Comparison of ENCODE assay signal across 11 mouse cellular contexts in the genomic region with DNA sequence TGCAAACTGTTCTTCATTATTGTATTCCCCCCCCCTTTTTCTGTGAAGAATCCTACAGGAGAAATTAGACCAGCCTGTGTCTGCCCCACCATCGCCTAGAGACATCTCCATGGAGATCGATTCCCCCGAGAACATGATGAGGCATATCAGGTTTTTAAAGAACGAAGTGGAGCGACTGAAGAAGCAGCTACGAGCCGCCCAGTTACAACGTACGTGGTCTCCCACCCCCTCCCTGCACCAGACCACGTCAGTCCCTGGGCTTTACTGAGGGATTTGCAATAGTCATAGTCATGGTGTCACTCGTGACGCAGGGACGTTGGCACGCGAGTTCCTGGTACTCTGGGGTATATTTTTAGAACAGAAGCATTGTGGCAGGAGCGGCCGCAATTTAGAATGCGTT. TPM values are rescaled to one million over a fixed set of nuclear protein-coding genes. Genes with fewer than 3 reads are reported as not detected.
DNase-seq lines count a peak whose midpoint lies in the region; ATAC-seq lines count a peak whose summit lies in the region.
"Had no signal": no experiment of that assay in that cellular context is flagged by ENCODE, and none has a peak within 500 bp of the region (broad histone marks: within the 10 kb centered on the region; RNA-seq: fewer than 3 reads in every experiment).

No protein-coding gene starts in this region.

- H3K9me3 ChIP-seq in hindbrain, embryonic 12.5 days (replicated peaks), result no peaks in the 10 kb centered on the region
- H3K9me3 ChIP-seq in midbrain, embryonic 14.5 days (ENCODE audit: control insufficient read depth, low read length), result no peaks in the 10 kb centered on the region
- H3K9me3 ChIP-seq: liver, embryonic 15.5 days had no signal

- no peak overlapping the region for H3K4me3 ChIP-seq in hindbrain, embryonic 12.5 days
- H3K4me3 ChIP-seq in midbrain, embryonic 14.5 days (replicated peaks; ENCODE audit: low read depth, low read length), result no peak overlapping the region
- H3K4me3 ChIP-seq: liver, embryonic 15.5 days had no signal

- H3K4me1 ChIP-seq in hindbrain, embryonic 12.5 days, result peaks cover 14% of the 10 kb centered on the region
- H3K4me1 ChIP-seq in midbrain, embryonic 14.5 days (ENCODE audit: control insufficient read depth, insufficient read depth, low read length), result peaks cover 15% of the 10 kb centered on the region; the same call in 1 of the 2 replicates

- peak; percentile 56 for DNase-seq in gastrocnemius, adult 18-20 months (ENCODE audit: low spot score)
- no peak for DNase-seq in gastrocnemius, postnatal 10 days
- DNase-seq in frontal cortex, adult 2 months (ENCODE audit: extremely low spot score in 1 of 2, low spot score in 1 of 2), result peak; percentile 46 to 67
- DNase-seq in midbrain, embryonic 14.5 days, result peak; percentile 62
- no peak for DNase-seq in adrenal gland, postnatal 4 days (ENCODE audit: low spot score in 2 of 2)
- no peak for DNase-seq in ovary, postnatal 10 days (ENCODE audit: low spot score)
- no peak for DNase-seq in lung, postnatal 25 days (ENCODE audit: low spot score)
- DNase-seq: cerebellum, adult 8-10 months; kidney, postnatal 14 days had no signal

- ATAC-seq in hindbrain, embryonic 12.5 days (ENCODE audit: low FRiP score), result peak; percentile 51
- ATAC-seq in midbrain, embryonic 14.5 days (ENCODE audit: low FRiP score, low TSS enrichment), result peak; percentile 34; the same call in 1 of the 2 replicates

- no peaks in the 10 kb centered on the region for H3K27me3 ChIP-seq in hindbrain, embryonic 12.5 days
- no peaks in the 10 kb centered on the region for H3K27me3 ChIP-seq in midbrain, embryonic 14.5 days (ENCODE audit: control insufficient read depth, insufficient read depth, low read length)
- H3K27me3 ChIP-seq: liver, embryonic 15.5 days had no signal

- WGBS in hindbrain, embryonic 12.5 days, result 75% methylated on average over 18 of the region's 18 CpGs
- 60% methylated on average over 18 of the region's 18 CpGs for WGBS in midbrain, embryonic 14.5 days

- H3K27ac ChIP-seq in hindbrain, embryonic 12.5 days, result peak overlapping the region; percentile 45
- peak overlapping the region; percentile 55 for H3K27ac ChIP-seq in midbrain, embryonic 14.5 days (replicated peaks; ENCODE audit: low read depth, low read length)
- H3K27ac ChIP-seq: liver, embryonic 15.5 days had no signal

- H3K36me3 ChIP-seq in hindbrain, embryonic 12.5 days, result peaks cover 36% of the 10 kb centered on the region
- 0 out of 2 replicates have a peak, but pooled peaks cover 26% of the 10 kb centered on the region for H3K36me3 ChIP-seq in midbrain, embryonic 14.5 days (ENCODE audit: control insufficient read depth, insufficient read depth, low read length)

- H3K9ac ChIP-seq in hindbrain, embryonic 12.5 days, result no peak overlapping the region
- no peak overlapping the region for H3K9ac ChIP-seq in midbrain, embryonic 14.5 days (replicated peaks; ENCODE audit: low read length)
- H3K9ac ChIP-seq: liver, embryonic 15.5 days had no signal

- no peak overlapping the region for H3K4me2 ChIP-seq in hindbrain, embryonic 12.5 days (replicated peaks)
- no peak overlapping the region for H3K4me2 ChIP-seq in midbrain, embryonic 14.5 days (ENCODE audit: low read length)
- H3K4me2 ChIP-seq: liver, embryonic 15.5 days had no signal

RNA-seq across cellular contexts. Expression of a gene that starts 35.4 kb away (rescaled TPM):
- 100 to 1,000 TPM; 203 to 226 TPM for total RNA-seq in gastrocnemius, adult 18-20 months (2021)
- 100 to 1,000 TPM; 153 to 155 TPM for total RNA-seq in gastrocnemius, postnatal 10 days (2021)
- 0.36 and 0.95 TPM in 2 replicates for polyA plus RNA-seq in frontal cortex, adult 2 months (2012; rRNA removed)
- polyA plus RNA-seq in hindbrain, embryonic 12.5 days (2016; fragmentation: Nextera tagmentation; extraction: Ambion mirVana), result 3.8 and 7.2 TPM in 2 replicates
- not detected in 2 replicates for polyA plus RNA-seq in midbrain, embryonic 14.5 days (2014; fragmentation: Nextera tagmentation; extraction: Ambion mirVana)
- total RNA-seq in adrenal gland, postnatal 4 days (2021), result 1 to 10 TPM; 3.8 to 5.3 TPM

Comparison
In these comparisons a context has a peak if more than half of its experiments do, and no peak if none do; other contexts are left out.
1. DNase-seq: peak in gastrocnemius, adult 18-20 months (single experiment), frontal cortex, adult 2 months (2 of 2) and midbrain, embryonic 14.5 days (single experiment); none in gastrocnemius, postnatal 10 days (single experiment), adrenal gland, postnatal 4 days (0 of 2), ovary, postnatal 10 days (single experiment) and lung, postnatal 25 days (single experiment).
2. RNA of a gene that starts 35.4 kb away (total RNA-seq): 203 to 226 TPM in gastrocnemius, adult 18-20 months and 153 to 155 TPM in gastrocnemius, postnatal 10 days; 3.8 to 5.3 TPM in adrenal gland, postnatal 4 days; every median in the first group is over 10 times any median in the second.